Mouse (Mus musculus): ENCODE data around the gene Dhrs7. TPM values are rescaled to one million over a fixed set of nuclear protein-coding genes. Genes with fewer than 3 reads are reported as not detected.
A peak's percentile ranks its signal among the peaks of the same experiment; 100 is the strongest.

Gene Dhrs7
- total RNA-seq, 2 experiments from 2014 or later = 42.7 to 45.8 TPM

DNA sequence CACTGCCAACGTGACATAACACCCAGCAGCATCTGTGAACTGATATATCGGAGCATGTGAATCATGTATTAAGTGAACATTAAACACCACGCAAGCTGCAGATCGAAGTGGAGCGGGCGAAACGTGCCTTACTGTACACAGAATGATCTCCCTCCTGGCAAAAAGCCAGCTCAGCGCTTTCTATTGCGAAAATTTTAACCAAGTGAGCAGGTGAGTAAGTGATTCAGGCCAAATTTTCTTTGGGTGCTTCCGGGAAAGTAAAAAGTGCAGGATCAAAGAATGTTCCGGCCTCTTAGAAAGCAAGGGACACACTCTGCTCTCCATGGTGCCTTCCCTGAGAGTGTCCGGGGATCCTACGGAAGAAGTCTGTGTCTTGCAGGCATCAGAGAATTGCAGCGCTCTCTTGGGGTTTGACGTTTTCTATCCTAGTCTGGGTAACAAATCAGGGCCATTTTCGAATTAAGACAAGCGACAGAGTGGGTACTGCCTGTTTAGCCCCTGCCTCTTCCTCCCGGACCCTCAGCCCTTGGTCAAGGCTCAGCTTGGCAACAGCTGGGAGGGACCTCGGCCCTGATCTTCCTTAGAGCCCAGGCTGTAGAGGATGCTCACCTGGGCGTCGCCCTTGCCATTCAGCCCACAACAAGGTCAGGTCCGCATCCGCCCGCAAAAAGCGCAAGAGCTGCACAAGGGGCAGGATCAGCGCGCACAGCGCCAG is 532 bp downstream of the Dhrs7 start:
- peak; percentile 21 to 36 for DNase-seq (ENCODE audit: low spot score in 2 of 2)

DNA sequence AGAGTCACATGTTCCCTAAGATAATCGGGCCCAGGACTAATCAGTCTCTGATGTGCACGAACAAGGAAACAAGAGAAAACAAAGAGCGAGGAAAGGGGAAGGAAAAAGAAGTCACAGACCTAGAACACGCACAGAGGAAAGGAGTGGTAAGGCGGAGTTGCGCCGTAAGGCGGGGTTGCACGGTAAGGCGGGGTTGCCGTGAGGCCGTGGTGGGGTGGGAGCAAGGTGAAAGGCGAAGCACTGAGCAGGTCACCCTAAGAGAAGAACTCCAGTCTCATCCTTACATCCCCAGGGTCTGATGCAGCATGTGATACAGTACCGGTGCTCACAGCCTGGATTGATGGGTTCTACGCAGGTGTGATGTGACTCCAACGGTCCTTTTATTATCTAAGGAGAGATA is 8.9 kb downstream of the Dhrs7 start:
- no peak for DNase-seq (ENCODE audit: low spot score in 2 of 2)

DNA sequence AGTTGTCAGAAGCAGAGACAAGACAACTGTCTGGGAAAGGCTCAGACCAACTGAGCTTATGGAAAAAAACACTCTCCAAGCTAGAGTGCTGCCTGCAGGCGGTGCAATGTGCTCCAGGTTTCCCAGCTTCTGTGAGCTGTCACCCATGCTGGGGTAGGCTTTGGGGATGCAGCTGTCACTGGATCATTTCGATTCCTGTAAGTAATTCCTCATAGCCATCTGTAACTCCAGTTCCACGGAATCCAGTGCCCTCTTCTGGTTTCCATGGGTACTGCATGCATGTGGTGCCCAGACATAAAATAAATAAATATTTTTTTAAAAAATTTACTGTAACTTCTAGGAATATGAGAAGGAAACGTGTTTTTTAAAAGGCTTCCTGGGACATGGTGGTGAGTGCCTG is 10.0 kb downstream of the Dhrs7 start:
- peak; percentile 76 to 80 for DNase-seq (ENCODE audit: low spot score in 2 of 2)

DNA sequence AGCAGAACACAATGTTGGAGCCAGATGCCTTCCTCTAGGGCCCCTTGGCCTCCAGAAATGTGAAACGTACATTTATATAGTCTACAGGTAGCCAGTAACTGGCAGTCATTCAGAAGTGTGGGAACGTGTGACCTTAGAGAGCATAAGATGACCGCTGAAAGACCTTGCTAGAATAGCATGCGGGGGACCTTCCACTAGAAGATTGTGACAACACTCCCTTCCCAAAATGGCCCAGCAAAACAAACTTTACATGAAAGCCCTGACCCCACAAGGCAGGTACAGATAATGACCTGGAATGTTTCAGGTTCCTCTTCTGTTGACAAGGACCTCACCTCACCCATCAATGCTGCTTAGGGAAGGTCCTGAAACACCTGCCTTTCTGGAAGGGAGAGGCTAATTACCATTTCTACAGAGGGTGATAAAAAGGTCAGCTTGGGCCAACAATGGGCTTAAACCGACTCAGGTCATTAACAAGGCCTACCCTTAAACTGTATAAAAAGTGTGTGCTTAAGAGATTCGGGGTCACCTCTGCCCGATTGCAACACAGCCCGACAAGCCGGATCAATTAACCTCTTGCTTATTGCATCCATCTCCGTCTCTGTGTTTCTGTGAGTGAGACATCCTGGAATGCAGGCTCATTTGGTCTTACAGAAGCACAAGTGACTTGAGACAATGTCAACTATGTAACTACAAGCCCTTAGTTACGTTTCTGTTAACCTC is 14.9 kb downstream of the Dhrs7 start, which contains the start of gene Gm4756:
Gene Gm4756 (minus strand): TSS at position 51 of the 720 bp plus-strand sequence.
- DNase-seq (ENCODE audit: low spot score in 2 of 2) = no peak

DNA sequence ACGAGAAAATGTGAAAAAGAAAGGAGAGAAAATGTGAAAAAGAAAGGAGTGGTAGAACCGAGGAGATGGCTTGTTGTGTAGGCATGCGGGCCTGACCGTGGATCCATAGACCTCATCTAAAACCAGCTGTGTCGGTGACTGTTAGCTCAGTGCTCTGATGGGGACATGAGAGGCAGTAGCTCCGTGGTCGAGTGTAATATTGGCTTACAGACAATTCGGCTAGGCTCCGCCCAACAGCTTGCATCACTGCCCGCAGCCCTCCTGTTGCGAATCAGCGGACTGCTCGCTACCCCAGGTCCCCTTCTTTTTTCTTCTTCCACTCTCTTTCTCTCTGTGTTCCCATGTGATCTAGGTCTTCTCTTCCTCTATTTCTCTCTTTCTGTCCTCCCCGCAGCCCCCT is 15.8 kb downstream of the Dhrs7 start:
- DNase-seq (ENCODE audit: low spot score in 2 of 2) = no peak

DNA sequence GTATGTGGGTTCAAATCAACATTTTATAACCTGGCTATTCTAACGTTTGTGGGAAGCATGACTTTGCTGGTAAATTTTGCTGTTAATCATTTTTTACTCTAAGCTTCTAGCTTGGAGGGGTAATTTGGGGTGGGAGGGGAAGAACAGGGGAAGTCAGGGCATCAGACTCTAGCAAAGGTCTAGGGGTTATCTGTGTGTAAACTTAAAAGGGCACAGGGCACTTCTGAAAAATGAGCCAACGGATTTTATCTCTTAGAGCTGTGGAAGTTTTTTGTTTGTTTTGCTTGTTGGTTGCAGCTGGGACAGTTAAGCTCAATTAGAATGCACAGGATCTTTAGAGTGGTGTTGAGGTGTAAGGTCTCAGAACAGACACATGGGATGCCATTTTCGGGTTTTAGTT is 26.7 kb downstream of the Dhrs7 start:
- no peak for DNase-seq (ENCODE audit: low spot score in 2 of 2)

DNA sequence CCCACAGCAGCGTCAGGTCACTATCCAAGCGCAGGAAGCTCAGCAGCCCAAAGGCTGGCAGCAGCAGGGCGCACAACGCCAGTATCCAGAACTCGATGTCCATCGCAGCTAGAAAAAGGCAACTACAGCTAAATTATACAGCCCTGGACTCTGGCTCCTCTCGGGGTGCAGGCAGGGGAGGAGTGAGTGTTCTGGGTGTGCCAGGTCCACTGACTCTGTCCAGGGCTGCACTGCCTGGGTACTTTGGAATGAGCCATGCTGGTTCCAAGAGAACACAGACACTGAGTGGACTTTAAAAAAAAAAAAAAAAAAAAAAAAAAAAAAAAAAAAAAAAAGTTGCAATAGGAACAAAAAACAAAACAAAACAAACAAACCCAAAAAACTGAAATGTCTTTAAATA is 36.0 kb downstream of the Dhrs7 start:
- no peak for DNase-seq (ENCODE audit: low spot score in 2 of 2)

DNA sequence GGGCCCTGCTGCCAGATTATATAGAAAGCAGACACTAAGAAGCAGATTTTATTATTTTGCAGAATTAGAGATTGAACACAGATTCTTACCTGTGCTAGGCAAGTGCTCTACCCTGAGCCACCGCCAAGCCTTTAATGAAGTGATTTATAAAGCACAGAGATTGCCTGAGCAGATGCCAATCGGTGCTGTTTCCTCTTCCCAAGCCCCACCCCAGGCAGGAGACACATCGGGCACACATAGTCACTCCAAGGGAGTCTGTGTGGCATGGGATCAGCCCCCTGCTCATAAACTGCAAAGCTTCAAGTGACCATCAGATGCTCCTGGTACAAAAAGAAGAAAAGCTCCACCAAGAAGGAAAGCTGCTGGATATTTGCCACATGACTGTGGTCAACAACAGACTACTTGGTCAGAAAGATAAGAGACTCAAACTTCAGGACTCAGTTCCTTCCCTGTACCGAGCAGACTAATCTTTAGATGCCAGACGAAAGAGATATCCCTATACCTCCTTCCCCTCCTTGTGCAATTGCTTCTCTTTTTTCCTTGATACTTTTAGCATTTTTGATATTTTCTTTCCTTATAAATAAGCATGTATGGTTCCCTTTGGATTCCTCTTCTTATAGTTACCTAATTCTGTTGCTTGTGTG is 41.7 kb downstream of the Dhrs7 start:
- DNase-seq (ENCODE audit: low spot score in 2 of 2) = no peak

DNA sequence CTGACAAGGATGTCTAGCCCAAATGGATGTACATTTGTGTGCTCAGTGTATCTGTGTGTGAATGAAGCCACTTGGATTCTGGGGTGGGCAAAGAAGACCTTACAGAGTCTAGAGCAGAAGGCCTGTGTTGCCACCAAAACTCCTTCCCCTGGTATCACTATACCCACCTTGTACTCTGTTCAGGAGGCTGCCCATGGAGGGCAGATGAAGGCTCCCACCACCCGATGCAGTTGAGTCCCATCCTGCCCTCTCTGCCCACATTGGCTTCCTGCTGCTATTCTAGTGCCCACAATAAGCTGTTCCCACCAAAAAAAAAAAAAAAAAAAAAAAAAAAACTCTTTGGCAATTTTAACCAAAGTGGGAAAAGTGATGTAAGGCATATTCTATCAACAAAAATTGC is 43.3 kb downstream of the Dhrs7 start:
- no peak for DNase-seq (ENCODE audit: low spot score in 2 of 2)

DNA sequence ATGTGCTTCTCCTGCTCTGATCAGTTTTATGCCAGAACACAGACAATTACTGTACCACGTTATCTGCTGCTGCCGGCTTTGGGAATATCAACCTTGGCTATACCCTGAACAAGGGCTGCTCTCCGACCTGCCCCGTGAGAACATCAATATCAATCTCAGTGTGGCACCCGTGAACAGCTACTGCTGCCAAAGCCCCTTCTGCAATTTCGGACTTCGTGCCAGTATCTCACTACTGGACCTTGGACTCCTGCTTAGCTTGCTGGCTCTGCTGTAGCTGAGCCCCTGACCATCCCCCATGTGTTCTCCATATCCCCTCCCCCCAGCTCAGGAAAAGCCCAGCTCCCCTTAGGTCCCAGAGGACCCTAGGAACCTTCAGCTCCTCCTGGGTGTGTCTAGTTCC is 43.9 kb downstream of the Dhrs7 start:
- no peak for DNase-seq (ENCODE audit: low spot score in 2 of 2)

DNA sequence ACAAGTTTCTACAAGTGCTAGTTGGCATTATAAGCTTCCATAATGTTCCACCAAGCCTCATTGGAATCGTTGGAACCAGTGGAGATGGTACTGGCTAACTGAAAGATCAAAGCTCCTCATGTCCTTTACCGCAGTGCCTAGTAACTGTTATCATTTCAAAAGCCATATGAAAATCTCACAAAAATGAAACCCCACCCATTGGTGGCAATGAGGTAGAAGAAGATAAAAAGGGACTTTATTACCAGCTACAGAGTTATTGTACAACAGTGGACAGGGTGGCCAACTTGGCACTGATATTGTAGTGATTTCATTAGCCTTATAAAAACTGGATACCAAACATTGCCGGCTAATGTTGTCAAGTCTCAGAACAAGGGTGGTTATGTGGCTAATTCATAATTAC is 52.7 kb downstream of the Dhrs7 start:
- DNase-seq (ENCODE audit: low spot score in 2 of 2) = no peak

Other genes starting within 250 kb of the Dhrs7 start
- 1 to 10 TPM; 1.0 to 1.3 TPM for gene Lrrc9, start 223.0 kb downstream of the Dhrs7 start, total RNA-seq (2021)
- 10 to 100 TPM; 32.3 TPM for gene Pcnx4, start 128.5 kb downstream of the Dhrs7 start, total RNA-seq (2021)
- gene Gm4756, start 15.2 kb downstream of the Dhrs7 start, total RNA-seq (2021) = not detected
- gene Ppm1a, start 92.5 kb upstream of the Dhrs7 start, total RNA-seq (2021) = 100 to 1,000 TPM; 226 to 239 TPM